Mouse (Mus musculus): Measurements from ENCODE around the gene 1700029I15Rik. TPM values are rescaled to one million over a fixed set of nuclear protein-coding genes. Genes with fewer than 3 reads are reported as not detected.

1700029I15Rik gene
- polyA plus RNA-seq, 1 experiment from 2014 or later = 9.5 TPM

- Histone ChIP-seq H3K27me3 (ENCODE audit: control insufficient read depth, insufficient read depth, low read depth, low read length) (no peaks in the 10 kb centered on the region), H3K36me3 (ENCODE audit: control insufficient read depth, insufficient read depth, low read length) (peaks cover 33% of the 10 kb centered on the region), H3K4me2 (ENCODE audit: low read length) (no peak overlapping the region), H3K9ac (ENCODE audit: low read depth, low read length) (no peak overlapping the region), H3K9me3 (replicated peaks; ENCODE audit: control insufficient read depth, low read length, poor library complexity, severe bottlenecking) (no peaks in the 10 kb centered on the region), H3K4me3 (ENCODE audit: low read depth, low read length) (no peak overlapping the region), H3K27ac (ENCODE audit: low read length) (no peak overlapping the region), H3K4me1 (ENCODE audit: control insufficient read depth, insufficient read depth, low read length) (peaks cover 21% of the 10 kb centered on the region)
- WGBS = 93% methylated on average over 7 of the region's 7 CpGs
- ATAC-seq = no peak
Measured at GRCm38 (mm10) chr2:92377320-92377719, 5.0 kb upstream of the 1700029I15Rik start.

DNA sequence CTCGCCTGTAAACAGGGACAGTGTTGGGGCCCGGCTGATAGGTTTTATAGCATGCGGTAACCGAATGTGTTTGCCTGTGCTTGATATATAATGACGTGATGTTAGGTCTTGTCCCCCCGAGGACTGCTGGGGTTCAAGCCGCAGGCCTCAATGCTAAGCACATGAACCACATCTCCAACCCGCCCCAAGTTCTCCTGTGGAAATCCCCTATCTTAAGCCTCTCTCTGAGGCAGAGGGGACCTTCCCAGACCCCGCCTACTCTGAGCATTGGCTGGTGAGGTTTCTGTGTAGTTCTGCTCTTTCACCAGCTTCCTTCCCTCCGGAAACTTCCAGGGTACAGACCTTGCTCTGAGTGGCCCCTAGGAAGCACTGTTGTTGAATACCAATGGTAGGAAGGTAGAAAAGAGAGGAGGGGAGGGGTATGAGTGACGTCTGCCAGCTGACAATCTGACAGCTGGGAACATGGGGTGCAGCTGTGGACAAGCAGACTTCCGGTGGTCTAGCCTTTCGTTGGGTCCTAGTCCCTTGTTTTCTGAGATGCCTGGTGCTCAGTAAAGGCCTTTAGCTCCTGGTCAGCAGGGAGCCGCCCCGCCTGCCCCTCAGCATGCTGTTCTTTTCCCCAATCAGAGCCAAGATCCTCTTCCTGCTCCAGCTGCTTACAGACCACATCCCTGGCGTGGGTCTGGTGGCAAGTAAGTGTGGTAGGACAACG lies 2.4 kb upstream of the 1700029I15Rik start:
- Histone ChIP-seq H3K4me2 (ENCODE audit: low read length) (no peak overlapping the region), H3K4me3 (ENCODE audit: low read depth, low read length) (no peak overlapping the region), H3K9ac (ENCODE audit: low read depth, low read length) (no peak overlapping the region), H3K27ac (ENCODE audit: low read length) (no peak overlapping the region), H3K9me3 (replicated peaks; ENCODE audit: control insufficient read depth, low read length, poor library complexity, severe bottlenecking) (no peaks in the 10 kb centered on the region), H3K36me3 (ENCODE audit: control insufficient read depth, insufficient read depth, low read length) (peaks cover 52% of the 10 kb centered on the region), H3K27me3 (ENCODE audit: control insufficient read depth, insufficient read depth, low read depth, low read length) (no peaks in the 10 kb centered on the region), H3K4me1 (ENCODE audit: control insufficient read depth, insufficient read depth, low read length) (peaks cover 8% of the 10 kb centered on the region)
- no peak for ATAC-seq
- WGBS = 78% methylated on average over 17 of the region's 17 CpGs

DNA sequence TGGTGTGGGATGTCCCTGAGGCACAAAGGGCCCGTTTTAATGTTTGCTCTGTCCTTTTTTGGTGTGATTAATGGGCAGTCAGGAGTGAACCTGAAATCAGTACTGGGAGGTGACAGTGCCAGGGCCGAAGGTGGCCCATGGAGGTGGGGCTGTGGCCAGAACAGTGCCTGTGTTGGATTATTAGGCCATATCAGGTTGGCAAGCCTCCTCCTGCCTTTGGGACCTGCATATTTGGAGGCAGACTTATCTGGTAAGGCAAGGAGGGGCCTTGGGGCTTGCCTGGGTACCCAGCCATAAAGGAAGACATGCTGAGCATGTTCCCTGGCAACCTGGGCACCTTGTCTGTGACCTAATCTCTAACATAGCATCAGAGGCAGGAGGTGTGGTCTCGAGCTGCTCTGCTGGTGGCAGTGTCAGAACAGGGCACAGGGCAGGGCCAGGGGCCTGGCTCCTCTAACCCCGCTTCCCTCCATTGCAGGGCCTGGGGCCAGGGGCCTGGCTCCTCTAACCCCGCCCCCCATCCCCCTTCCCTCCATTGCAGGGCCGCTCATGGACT lies 1.8 kb upstream of the 1700029I15Rik start:
- WGBS = 74% methylated on average over 6 of the region's 6 CpGs

DNA sequence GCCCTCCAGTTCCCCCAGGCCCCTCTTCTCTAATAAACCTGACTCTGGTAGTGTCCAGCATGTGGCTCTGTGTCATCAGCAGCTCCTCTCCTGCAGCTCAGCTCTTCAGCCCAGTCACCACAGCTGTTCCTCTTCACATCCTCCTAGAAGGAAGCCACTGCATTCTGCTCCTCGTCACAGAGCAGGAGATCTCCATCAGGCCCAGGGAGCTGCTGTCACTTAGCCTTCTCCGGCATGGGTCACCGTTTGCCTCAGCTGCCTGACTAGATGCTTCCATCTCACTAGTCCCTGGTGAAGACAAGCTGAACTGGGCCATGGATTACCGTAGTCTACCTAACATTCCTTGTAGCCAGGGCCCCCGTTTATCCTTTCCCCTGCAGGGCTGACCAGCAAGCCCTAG lies 1.2 kb upstream of the 1700029I15Rik start:
- Histone ChIP-seq H3K4me3 (ENCODE audit: low read depth, low read length) (no peak overlapping the region), H3K36me3 (ENCODE audit: control insufficient read depth, insufficient read depth, low read length) (peaks cover 60% of the 10 kb centered on the region), H3K4me2 (ENCODE audit: low read length) (no peak overlapping the region), H3K27ac (ENCODE audit: low read length) (no peak overlapping the region), H3K27me3 (ENCODE audit: control insufficient read depth, insufficient read depth, low read depth, low read length) (no peaks in the 10 kb centered on the region), H3K9me3 (replicated peaks; ENCODE audit: control insufficient read depth, low read length, poor library complexity, severe bottlenecking) (no peaks in the 10 kb centered on the region), H3K4me1 (ENCODE audit: control insufficient read depth, insufficient read depth, low read length) (peaks cover 3% of the 10 kb centered on the region), H3K9ac (ENCODE audit: low read depth, low read length) (no peak overlapping the region)
- ATAC-seq = no peak
- 86% methylated on average over 5 of the region's 5 CpGs for WGBS

More for the DNA sequence above, 1.8 kb upstream of the 1700029I15Rik start:
- Histone ChIP-seq H3K9me3 (replicated peaks; ENCODE audit: control insufficient read depth, low read length, poor library complexity, severe bottlenecking) (no peaks in the 10 kb centered on the region), H3K9ac (ENCODE audit: low read depth, low read length) (no peak overlapping the region), H3K27me3 (ENCODE audit: control insufficient read depth, insufficient read depth, low read depth, low read length) (no peaks in the 10 kb centered on the region), H3K4me1 (ENCODE audit: control insufficient read depth, insufficient read depth, low read length) (peaks cover 8% of the 10 kb centered on the region), H3K27ac (ENCODE audit: low read length) (no peak overlapping the region), H3K4me3 (ENCODE audit: low read depth, low read length) (no peak overlapping the region), H3K36me3 (ENCODE audit: control insufficient read depth, insufficient read depth, low read length) (peaks cover 55% of the 10 kb centered on the region), H3K4me2 (ENCODE audit: low read length) (no peak overlapping the region)
- ATAC-seq = no peak

GRCm38 (mm10) chr2:92382759-92383158 lies 421 bp downstream of the 1700029I15Rik start:
- Histone ChIP-seq H3K9me3 (replicated peaks; ENCODE audit: control insufficient read depth, low read length, poor library complexity, severe bottlenecking) (no peaks in the 10 kb centered on the region), H3K9ac (ENCODE audit: low read depth, low read length) (no peak overlapping the region), H3K4me1 (ENCODE audit: control insufficient read depth, insufficient read depth, low read length) (peaks cover 3% of the 10 kb centered on the region), H3K27me3 (ENCODE audit: control insufficient read depth, insufficient read depth, low read depth, low read length) (no peaks in the 10 kb centered on the region), H3K27ac (ENCODE audit: low read length) (no peak overlapping the region), H3K4me3 (ENCODE audit: low read depth, low read length) (no peak overlapping the region), H3K4me2 (ENCODE audit: low read length) (no peak overlapping the region), H3K36me3 (ENCODE audit: control insufficient read depth, insufficient read depth, low read length) (peaks cover 69% of the 10 kb centered on the region)
- 89% methylated on average over 4 of the region's 4 CpGs for whole genome bisulfite sequencing
- no peak for ATAC-seq

GRCm38 (mm10) chr2:92384101-92384500 lies 1.8 kb downstream of the 1700029I15Rik start:
- H3K27ac ChIP-seq (ENCODE audit: low read length) = no peak overlapping the region
- WGBS = 80% methylated on average over 4 of the region's 4 CpGs
- H3K9me3 ChIP-seq (replicated peaks; ENCODE audit: control insufficient read depth, low read length, poor library complexity, severe bottlenecking) = no peaks in the 10 kb centered on the region
- no peak overlapping the region for H3K4me3 ChIP-seq (ENCODE audit: low read depth, low read length)
- peaks cover 58% of the 10 kb centered on the region for H3K36me3 ChIP-seq (ENCODE audit: control insufficient read depth, insufficient read depth, low read length)
- no peak overlapping the region for H3K4me2 ChIP-seq (ENCODE audit: low read length)
- H3K4me1 ChIP-seq (ENCODE audit: control insufficient read depth, insufficient read depth, low read length) = peaks cover 10% of the 10 kb centered on the region
- no peak overlapping the region for H3K9ac ChIP-seq (ENCODE audit: low read depth, low read length)
- no peaks in the 10 kb centered on the region for H3K27me3 ChIP-seq (ENCODE audit: control insufficient read depth, insufficient read depth, low read depth, low read length)
- ATAC-seq = no peak

GRCm38 (mm10) chr2:92385113-92386051 lies 3.0 kb downstream of the 1700029I15Rik start:
- no peak overlapping the region for H3K4me3 ChIP-seq (ENCODE audit: low read depth, low read length)
- no peak overlapping the region for H3K4me2 ChIP-seq (ENCODE audit: low read length)
- H3K27me3 ChIP-seq (ENCODE audit: control insufficient read depth, insufficient read depth, low read depth, low read length) = no peaks in the 10 kb centered on the region
- H3K4me1 ChIP-seq (ENCODE audit: control insufficient read depth, insufficient read depth, low read length) = peaks cover 20% of the 10 kb centered on the region
- ATAC-seq = no peak
- H3K27ac ChIP-seq (ENCODE audit: low read length) = no peak overlapping the region
- WGBS = 84% methylated on average over 22 of the region's 22 CpGs
- no peak overlapping the region for H3K9ac ChIP-seq (ENCODE audit: low read depth, low read length)
- no peaks in the 10 kb centered on the region for H3K9me3 ChIP-seq (replicated peaks; ENCODE audit: control insufficient read depth, low read length, poor library complexity, severe bottlenecking)
- peaks cover 51% of the 10 kb centered on the region for H3K36me3 ChIP-seq (ENCODE audit: control insufficient read depth, insufficient read depth, low read length)

GRCm38 (mm10) chr2:92386821-92387570 lies 4.7 kb downstream of the 1700029I15Rik start:
- Histone ChIP-seq H3K4me2 (ENCODE audit: low read length) (no peak overlapping the region), H3K27ac (ENCODE audit: low read length) (no peak overlapping the region), H3K9ac (ENCODE audit: low read depth, low read length) (no peak overlapping the region), H3K27me3 (ENCODE audit: control insufficient read depth, insufficient read depth, low read depth, low read length) (no peaks in the 10 kb centered on the region), H3K9me3 (replicated peaks; ENCODE audit: control insufficient read depth, low read length, poor library complexity, severe bottlenecking) (no peaks in the 10 kb centered on the region), H3K36me3 (ENCODE audit: control insufficient read depth, insufficient read depth, low read length) (peaks cover 43% of the 10 kb centered on the region), H3K4me3 (ENCODE audit: low read depth, low read length) (no peak overlapping the region), H3K4me1 (ENCODE audit: control insufficient read depth, insufficient read depth, low read length) (peaks cover 31% of the 10 kb centered on the region)
- 94% methylated on average over 30 of the region's 30 CpGs for WGBS
- no peak for ATAC-seq

Data from midbrain, embryonic 16.5 days (tissue).